Mouse (Mus musculus) forebrain, embryonic 15.5 days (tissue): Measurements from ENCODE around the gene Fam180a. TPM values are rescaled to one million over a fixed set of nuclear protein-coding genes. Genes with fewer than 3 reads are reported as not detected.
"Not testable (repeated sequence)": the region's sequence is repeated elsewhere in the genome, so short reads cannot be mapped to it uniquely, and the experiment has no call there.

Experiments
- ATAC-seq: fragments of 200-750 bp; cut with Nextera tagmentation; replicated peaks from 2 replicates; pipeline ENCODE4 v1.8.0; 2017; ENCODE audit warnings: mild to moderate bottlenecking, moderate TSS enrichment, moderate library complexity
- H3K27ac ChIP-seq: fragments of 300-500 bp; sonication (generic); replicated peaks from 2 replicates; pipeline ENCODE4 v1.5.1; 2015; ENCODE audit warnings: mild to moderate bottlenecking, inconsistent platforms
- H3K27me3 ChIP-seq: fragments of 300-500 bp; sonication (generic); 2 replicates; pipeline ENCODE4 v1.6.1; 2015; ENCODE audit warnings: inconsistent platforms
- H3K36me3 ChIP-seq: fragments of 300-500 bp; sonication (generic); 2 replicates; pipeline ENCODE4 v1.6.1; 2015; ENCODE audit warnings: mild to moderate bottlenecking, inconsistent platforms
- H3K4me1 ChIP-seq: fragments of 300-500 bp; sonication (generic); 2 replicates; pipeline ENCODE4 v1.6.1; 2015; ENCODE audit warnings: inconsistent platforms
- H3K4me2 ChIP-seq: fragments of 300-500 bp; sonication (generic); replicated peaks from 2 replicates; pipeline ENCODE4 v1.6.1; 2015; ENCODE audit warnings: mild to moderate bottlenecking, inconsistent platforms
- H3K4me3 ChIP-seq: fragments of 300-500 bp; sonication (generic); 2 replicates; pipeline ENCODE4 v1.5.1; 2015; ENCODE audit warnings: mild to moderate bottlenecking, inconsistent platforms
- H3K9ac ChIP-seq: fragments of 300-500 bp; sonication (generic); replicated peaks from 2 replicates; pipeline ENCODE4 v1.6.1; 2015; ENCODE audit warnings: mild to moderate bottlenecking, inconsistent platforms
- H3K9me3 ChIP-seq: fragments of 300-500 bp; sonication (generic); 2 replicates; pipeline ENCODE4 v1.6.1; 2016; ENCODE audit warnings: inconsistent platforms
- WGBS: fragments of 180-500 bp; shearing (Covaris S2); methylation state at CpG from one replicate; pipeline ENCODE4 v1.1.7; 2015; ENCODE audit warnings: mixed read lengths; 5-methylcytosine and 5-hydroxymethylcytosine counted together
- polyA plus RNA-seq: library from polyadenylated mRNA; unstranded; fragments of >200 nt; fragmentation: Nextera tagmentation; extraction: Ambion mirVana; gene quantifications from 2 replicates; pipeline ENCODE4 v1.2.1, GENCODE M21; 2015

The Fam180a gene
- 0.34 and 0.56 TPM in 2 replicates for polyA plus RNA-seq

DNA sequence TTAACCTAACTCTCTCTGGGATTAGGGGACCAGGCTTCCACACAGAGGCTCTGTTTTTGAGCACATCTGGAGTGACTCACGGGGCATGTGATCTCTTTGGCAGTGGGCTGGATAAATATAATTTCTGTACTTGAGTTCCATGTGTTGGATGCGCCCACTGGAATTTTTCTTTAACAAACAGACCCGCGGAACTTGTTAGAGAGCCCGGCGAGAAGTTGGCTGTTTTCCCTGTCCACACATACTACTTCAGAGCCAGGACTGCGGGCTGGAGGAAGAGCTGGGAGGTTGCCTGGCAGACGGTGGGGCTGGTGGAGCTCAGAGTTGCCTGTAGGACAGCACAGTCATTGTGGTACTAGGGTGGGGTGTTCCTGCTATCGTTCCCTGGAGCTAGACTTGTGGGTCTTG, at the start of gene Fam180a:
Gene Fam180a (minus strand): TSS at position 31 of the 405 bp plus-strand sequence.
- H3K9ac ChIP-seq: no peak within 1 kb of the TSS
- 78% methylated on average over 9 of the region's 9 CpGs for WGBS

DNA sequence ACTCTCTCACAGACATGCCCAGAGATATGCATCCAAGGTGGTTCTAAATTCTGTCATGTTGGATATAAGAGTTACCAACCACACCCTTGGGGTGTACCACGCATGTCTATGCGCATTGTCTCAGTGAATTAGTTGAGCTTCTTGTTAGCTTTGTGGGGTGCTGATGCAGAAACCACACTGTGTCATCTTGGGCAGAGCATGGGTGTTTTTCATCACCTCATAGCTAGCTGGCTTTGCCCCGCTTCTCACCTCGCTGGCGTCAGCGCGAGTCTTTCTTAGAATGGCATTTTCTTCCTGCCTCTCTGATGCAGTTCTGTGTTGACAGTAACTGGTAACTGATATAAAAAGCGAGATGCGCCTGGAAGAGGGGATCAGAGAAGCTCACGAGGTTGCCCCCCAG, 48.1 kb upstream of the Fam180a start:
- no peaks in the 10 kb centered on the region for H3K9me3 ChIP-seq
- H3K27me3 ChIP-seq: no peaks in the 10 kb centered on the region
- no peaks in the 10 kb centered on the region for H3K4me1 ChIP-seq
- no peaks in the 10 kb centered on the region for H3K36me3 ChIP-seq
- WGBS: 90% methylated on average over 10 of the region's 10 CpGs
- H3K9ac ChIP-seq: no peak overlapping the region
- ATAC-seq: no peak
- H3K27ac ChIP-seq: no peak overlapping the region
- no peak overlapping the region for H3K4me3 ChIP-seq
- H3K4me2 ChIP-seq: no peak overlapping the region

More for the DNA sequence above, at the start of gene Fam180a:
- no peak for ATAC-seq
- H3K4me2 ChIP-seq: no peak within 1 kb of the TSS
- no peak within 1 kb of the TSS for H3K4me3 ChIP-seq
- H3K27ac ChIP-seq: no peak within 1 kb of the TSS
- H3K9me3 ChIP-seq: no peaks in the 10 kb centered on the region
- H3K36me3 ChIP-seq: no peaks in the 10 kb centered on the region
- no peaks in the 10 kb centered on the region for H3K4me1 ChIP-seq
- no peaks in the 10 kb centered on the region for H3K27me3 ChIP-seq

DNA sequence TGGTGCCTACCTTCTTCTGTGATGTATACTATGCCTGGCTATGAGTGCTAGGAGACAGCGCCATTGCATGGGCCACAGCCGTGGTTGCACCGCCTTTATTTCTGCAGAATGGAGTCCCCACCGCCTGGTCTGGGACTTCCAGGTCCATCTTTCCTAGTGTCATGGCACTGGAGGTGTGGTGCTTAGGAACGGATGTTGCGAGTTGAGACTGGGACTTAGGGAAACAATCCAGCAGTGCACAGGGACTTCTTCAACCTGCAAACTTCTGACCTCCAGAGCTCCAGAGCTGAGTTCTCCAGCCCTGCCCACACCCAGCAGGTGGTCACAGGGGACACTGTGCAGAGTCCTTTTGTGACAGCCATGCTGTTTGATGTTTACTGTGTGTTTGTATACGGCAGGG, 44.4 kb upstream of the Fam180a start:
- Histone ChIP-seq H3K36me3 (no peaks in the 10 kb centered on the region), H3K4me1 (no peaks in the 10 kb centered on the region), H3K9me3 (no peaks in the 10 kb centered on the region), H3K4me2 (no peak overlapping the region), H3K4me3 (no peak overlapping the region), H3K27ac (no peak overlapping the region), H3K9ac (no peak overlapping the region), H3K27me3 (no peaks in the 10 kb centered on the region)
- 87% methylated on average over 7 of the region's 7 CpGs for WGBS
- no peak for ATAC-seq

DNA sequence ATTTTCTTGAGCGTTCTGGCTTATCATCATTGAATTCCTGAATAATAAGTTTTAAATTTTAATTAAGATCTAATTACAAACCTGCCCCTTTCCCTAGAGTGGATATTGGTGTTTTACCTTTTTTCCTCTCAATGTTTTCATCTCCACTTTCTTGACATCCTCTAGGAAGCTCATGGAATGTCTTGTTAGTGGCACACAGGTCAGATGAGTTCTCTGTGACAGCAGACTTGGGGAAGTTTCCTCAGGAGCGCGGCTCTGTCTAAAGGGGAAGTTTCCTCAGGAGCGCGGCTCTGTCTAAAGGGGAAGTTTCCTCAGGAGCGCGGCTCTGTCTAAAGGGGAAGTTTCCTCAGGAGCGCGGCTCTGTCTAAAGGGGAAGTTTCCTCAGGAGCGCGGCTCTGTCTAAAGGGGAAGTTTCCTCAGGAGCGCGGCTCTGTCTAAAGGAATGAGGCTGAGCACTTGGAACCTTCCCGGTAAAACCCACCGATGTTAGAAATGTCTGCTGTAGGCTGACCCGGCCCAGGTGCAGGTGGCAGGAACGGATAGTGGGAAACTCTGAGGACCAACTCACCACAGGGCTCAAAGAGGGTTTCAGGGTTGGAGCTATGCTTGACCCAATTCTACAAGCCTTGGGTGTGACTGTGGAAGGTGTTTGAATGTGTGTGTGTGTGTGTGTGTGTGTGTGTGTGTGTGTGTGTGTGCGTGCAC, 43.8 kb upstream of the Fam180a start:
- H3K36me3 ChIP-seq, H3K9ac ChIP-seq, ATAC-seq, H3K27ac ChIP-seq, H3K4me3 ChIP-seq, H3K4me2 ChIP-seq, H3K9me3 ChIP-seq, H3K27me3 ChIP-seq, H3K4me1 ChIP-seq: not testable (repeated sequence)
- WGBS: 92% methylated on average over 16 of the region's 18 CpGs

DNA sequence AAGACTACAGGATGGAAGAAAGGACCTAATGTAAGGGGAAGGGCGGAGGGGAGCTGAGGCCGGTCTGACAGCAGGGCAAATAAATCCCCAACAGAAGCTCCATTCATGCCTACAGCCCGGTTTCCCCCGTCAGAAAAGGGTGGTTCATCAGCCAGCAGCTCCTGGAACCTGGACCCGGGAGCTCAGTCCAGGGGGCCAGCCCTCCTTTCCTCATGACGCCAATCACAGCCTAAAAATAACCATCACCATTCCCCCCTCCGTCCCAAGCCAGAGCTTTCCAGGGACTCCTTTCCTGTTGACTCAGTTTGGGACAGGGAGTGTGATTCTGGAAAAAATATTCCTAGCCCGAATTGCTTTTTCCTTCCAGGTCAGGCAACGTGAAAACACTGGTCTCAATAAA, 36.7 kb upstream of the Fam180a start:
- H3K4me1 ChIP-seq: no peaks in the 10 kb centered on the region
- H3K9ac ChIP-seq: no peak overlapping the region
- no peaks in the 10 kb centered on the region for H3K27me3 ChIP-seq
- H3K36me3 ChIP-seq: no peaks in the 10 kb centered on the region
- H3K4me3 ChIP-seq: no peak overlapping the region
- no peaks in the 10 kb centered on the region for H3K9me3 ChIP-seq
- ATAC-seq: no peak
- no peak overlapping the region for H3K27ac ChIP-seq
- WGBS: 65% methylated on average over 9 of the region's 9 CpGs
- H3K4me2 ChIP-seq: no peak overlapping the region

DNA sequence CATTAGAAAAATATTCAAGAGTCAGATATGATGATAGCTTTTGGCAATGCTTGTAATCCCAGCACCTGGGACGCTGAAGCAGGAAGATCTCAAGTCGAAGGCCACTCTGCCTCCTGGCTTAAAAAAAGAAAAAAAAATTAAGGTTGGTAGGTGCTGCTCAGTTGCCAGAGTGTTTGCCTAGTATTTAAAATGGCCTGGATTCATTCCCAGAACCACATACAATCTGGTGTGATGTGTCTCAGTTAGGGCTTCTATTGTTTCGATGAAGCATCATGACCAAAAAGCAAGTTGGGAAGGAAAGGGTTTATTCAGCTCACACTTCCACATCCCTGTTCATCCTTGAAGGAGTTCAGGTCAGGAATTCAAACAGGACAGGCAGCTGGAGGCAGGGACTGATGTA, 29.4 kb upstream of the Fam180a start:
- H3K27me3 ChIP-seq: no peaks in the 10 kb centered on the region
- H3K36me3 ChIP-seq: no peaks in the 10 kb centered on the region
- H3K4me1 ChIP-seq: peaks cover 14% of the 10 kb centered on the region
- no peak for ATAC-seq
- H3K9ac ChIP-seq: no peak overlapping the region
- no peak overlapping the region for H3K27ac ChIP-seq
- 83% methylated on average over 3 of the region's 3 CpGs for WGBS
- H3K9me3 ChIP-seq: no peaks in the 10 kb centered on the region
- H3K4me3 ChIP-seq: no peak overlapping the region
- H3K4me2 ChIP-seq: no peak overlapping the region

DNA sequence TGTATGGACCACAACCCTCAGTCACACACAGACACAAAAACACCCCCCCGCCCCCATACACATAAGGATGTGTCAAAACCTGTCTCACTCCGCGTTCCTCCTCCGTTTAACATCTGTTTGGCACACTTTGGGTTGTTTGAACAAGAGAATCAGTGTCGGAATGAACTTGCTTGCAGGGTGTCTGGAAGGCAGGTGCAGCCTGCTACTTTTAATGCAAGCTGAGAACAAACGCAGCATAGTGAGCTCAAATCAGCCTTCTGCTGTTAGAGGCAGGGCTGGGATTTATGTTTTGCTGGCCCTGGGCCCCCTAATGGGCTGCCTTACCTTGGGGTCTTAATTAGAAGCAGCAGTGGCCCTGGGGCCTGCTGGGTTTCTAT, 28.7 kb upstream of the Fam180a start:
- Histone ChIP-seq H3K27me3 (no peaks in the 10 kb centered on the region), H3K4me1 (peaks cover 14% of the 10 kb centered on the region), H3K4me3 (no peak overlapping the region), H3K9me3 (no peaks in the 10 kb centered on the region), H3K4me2 (peak overlapping the region; percentile 18; the same call in 1 of the 2 replicates), H3K36me3 (no peaks in the 10 kb centered on the region), H3K27ac (no peak overlapping the region), H3K9ac (no peak overlapping the region)
- 6% methylated on average over 6 of the region's 6 CpGs for WGBS
- peak; percentile 64 for ATAC-seq

DNA sequence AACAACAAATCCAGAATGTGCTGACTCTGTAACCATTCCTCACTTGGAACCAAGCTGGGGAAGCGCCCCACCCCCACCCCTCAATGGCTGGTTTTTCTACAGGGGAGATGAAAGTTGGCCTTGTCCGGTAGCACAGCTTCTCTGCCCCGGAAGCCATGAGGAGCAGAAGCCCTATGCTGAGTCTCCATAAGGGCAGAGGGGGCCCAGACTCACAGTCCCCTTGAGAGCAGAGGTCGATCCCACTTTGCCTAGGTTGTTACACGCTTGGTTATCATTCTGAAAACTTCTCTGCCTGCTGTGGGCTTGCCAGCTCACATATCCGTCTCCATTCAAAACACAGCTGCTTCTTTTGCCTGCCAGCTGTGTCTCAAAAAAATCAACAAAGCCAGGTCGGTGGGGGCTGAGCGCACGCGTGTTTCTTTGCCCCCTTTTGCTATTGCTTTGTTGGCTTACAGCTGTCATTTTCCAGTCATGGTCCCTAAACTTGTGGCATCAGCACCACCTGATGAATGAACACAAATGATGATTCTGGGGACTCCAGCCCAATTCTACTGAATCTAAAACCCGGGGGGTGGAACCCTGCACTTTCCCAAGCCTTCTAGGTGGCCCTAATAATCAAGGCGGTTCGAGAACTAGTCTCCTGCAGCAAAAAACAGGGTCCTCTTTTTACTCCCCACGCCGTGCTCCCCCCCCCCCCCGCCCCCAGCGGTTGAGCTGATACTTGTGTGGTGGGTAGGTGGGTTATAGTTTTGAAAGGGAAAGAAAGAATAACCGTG, 28.1 kb upstream of the Fam180a start:
- peak; percentile 30 for ATAC-seq
- H3K9me3 ChIP-seq: no peaks in the 10 kb centered on the region
- peaks cover 14% of the 10 kb centered on the region for H3K4me1 ChIP-seq

DNA sequence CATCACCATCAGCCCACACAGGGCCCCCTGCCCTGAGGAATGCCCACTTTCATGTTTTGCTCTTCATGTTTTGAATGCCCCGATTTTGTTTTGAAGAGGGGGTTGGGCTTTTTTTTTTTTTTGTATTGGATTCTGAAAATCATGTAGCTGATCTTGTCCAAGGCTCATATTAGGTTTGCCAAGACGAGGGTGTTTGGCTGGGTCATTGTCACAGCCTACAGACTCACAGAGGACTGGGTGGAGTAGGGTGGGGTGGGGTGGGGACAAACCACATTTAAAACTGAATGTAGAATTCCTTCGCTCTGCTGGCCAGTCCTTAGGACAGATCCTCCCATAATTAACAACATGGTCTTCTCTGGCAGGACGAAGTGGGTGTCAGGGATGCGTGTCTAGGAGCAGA, 27.5 kb upstream of the Fam180a start:
- Histone ChIP-seq H3K4me3 (no peak overlapping the region), H3K4me2 (no peak overlapping the region; the same call in 1 of the 2 replicates), H3K27me3 (no peaks in the 10 kb centered on the region), H3K9ac (no peak overlapping the region), H3K4me1 (peaks cover 14% of the 10 kb centered on the region), H3K27ac (no peak overlapping the region), H3K9me3 (no peaks in the 10 kb centered on the region), H3K36me3 (no peaks in the 10 kb centered on the region)
- ATAC-seq: no peak
- 50% methylated on average over 5 of the region's 5 CpGs for WGBS

More for the DNA sequence above, 28.1 kb upstream of the Fam180a start:
- no peak overlapping the region for H3K9ac ChIP-seq
- H3K4me3 ChIP-seq: no peak overlapping the region
- no peak overlapping the region for H3K27ac ChIP-seq
- peak overlapping the region; percentile 18 for H3K4me2 ChIP-seq
- no peaks in the 10 kb centered on the region for H3K27me3 ChIP-seq
- H3K36me3 ChIP-seq: no peaks in the 10 kb centered on the region
- WGBS: 6% methylated on average over 18 of the region's 18 CpGs

DNA sequence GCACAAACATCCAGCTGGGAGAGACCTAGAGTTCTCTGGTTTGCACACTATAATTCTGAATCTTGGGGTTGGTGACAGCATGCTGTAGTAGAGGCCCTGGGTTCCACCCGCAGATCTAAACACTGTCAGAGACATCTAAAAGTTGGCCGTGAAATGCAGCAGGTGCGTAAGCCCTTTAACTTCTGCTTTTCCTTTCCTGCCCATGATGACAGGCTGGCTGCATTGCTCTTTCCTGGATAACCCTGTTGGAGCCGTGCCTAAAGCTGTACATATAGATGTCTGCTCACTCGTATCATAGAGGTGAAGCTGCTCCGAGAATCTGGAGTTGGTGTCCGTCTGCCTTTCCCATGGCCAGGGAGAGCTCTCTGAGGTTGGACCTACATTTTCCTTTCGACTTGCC, 26.9 kb upstream of the Fam180a start:
- ATAC-seq: no peak
- no peak overlapping the region for H3K9ac ChIP-seq
- H3K4me2 ChIP-seq: no peak overlapping the region
- no peaks in the 10 kb centered on the region for H3K9me3 ChIP-seq
- peaks cover 14% of the 10 kb centered on the region for H3K4me1 ChIP-seq
- no peak overlapping the region for H3K27ac ChIP-seq
- 88% methylated on average over 8 of the region's 8 CpGs for WGBS
- no peak overlapping the region for H3K4me3 ChIP-seq
- no peaks in the 10 kb centered on the region for H3K36me3 ChIP-seq
- no peaks in the 10 kb centered on the region for H3K27me3 ChIP-seq

DNA sequence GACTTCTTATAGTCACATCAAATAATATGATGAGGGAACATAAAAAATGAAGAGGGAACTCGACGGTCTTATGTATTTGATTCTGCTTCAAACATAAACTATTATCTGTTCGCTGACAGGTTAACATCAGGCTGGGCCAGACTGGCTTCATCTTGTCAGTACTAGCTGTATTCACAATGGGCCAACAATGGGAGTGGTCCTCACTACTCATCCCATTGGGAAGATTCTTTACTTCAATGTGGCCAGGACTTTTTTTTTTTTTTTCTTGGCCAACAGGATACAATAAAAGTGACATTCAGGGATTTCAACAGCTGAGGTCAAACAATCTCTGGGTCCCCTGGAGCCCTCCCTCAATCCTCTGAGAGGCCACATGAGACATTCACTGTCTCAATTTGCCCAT, 25.9 kb upstream of the Fam180a start:
- no peak overlapping the region for H3K9ac ChIP-seq
- H3K4me3 ChIP-seq: no peak overlapping the region
- no peak overlapping the region for H3K27ac ChIP-seq
- no peak overlapping the region for H3K4me2 ChIP-seq
- H3K27me3 ChIP-seq: no peaks in the 10 kb centered on the region
- H3K9me3 ChIP-seq: no peaks in the 10 kb centered on the region
- 96% methylated on average over 3 of the region's 3 CpGs for WGBS
- ATAC-seq: no peak
- H3K4me1 ChIP-seq: peaks cover 14% of the 10 kb centered on the region
- H3K36me3 ChIP-seq: no peaks in the 10 kb centered on the region

DNA sequence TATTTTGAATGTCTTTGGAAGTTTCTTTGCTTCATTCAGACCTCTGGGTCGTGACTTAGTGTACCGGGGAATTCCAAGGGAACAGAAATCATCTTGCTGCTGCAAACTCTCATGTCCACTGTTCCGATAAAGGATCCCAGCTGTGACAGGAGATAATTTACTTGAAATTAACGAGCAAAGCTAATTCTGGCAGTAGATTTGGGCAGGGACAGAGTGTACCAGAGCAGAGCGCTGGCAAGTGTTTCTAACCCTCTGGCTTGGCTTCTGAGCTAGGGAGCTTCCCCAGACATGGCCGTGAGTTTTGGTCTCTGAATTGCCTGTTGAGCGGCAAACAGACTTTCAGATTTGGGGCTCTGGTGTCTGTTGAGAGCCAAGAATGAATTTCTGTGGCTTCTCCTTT, 23.8 kb upstream of the Fam180a start:
- H3K4me2 ChIP-seq: no peak overlapping the region
- no peaks in the 10 kb centered on the region for H3K27me3 ChIP-seq
- no peak overlapping the region for H3K27ac ChIP-seq
- no peak for ATAC-seq
- no peaks in the 10 kb centered on the region for H3K36me3 ChIP-seq
- no peak overlapping the region for H3K4me3 ChIP-seq
- WGBS: 50% methylated on average over 7 of the region's 7 CpGs
- peaks cover 12% of the 10 kb centered on the region for H3K4me1 ChIP-seq
- no peaks in the 10 kb centered on the region for H3K9me3 ChIP-seq
- H3K9ac ChIP-seq: no peak overlapping the region
